Mouse (Mus musculus) fibroblast of lung, adult 2 months (primary cell): ENCODE results near the gene Tgfb1.

Experiments used
- DNase-seq: peaks from one replicate; pipeline ENCODE4 v3.0.0-alpha.2; 2011; ENCODE audit warnings: low read depth

Tgfb1 gene

DNA sequence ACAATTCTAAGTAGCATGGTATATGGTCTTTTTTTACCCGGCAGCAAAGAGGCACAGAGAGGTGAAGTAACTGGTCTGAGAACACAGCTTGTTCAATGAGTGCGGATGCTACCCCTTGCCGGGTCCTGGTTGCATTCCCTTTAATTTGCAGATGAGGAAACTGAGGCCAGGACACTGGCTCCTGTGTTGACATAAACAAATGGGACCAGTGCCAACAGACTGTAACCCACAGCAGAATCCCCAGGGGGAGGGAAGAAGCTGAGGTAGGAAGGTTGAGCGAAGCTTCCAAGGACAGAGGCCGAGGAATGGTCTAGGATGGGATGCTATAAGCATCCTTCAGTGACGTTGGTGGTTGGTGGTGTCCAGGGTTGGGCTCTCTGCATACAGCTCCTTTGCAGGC lies 11.4 kb upstream of the Tgfb1 start:
- no peak for DNase-seq

GRCm38 (mm10) chr7:25676085-25676781 lies 10.6 kb upstream of the Tgfb1 start:
- peak; percentile 78 for DNase-seq

- DNase-seq = no peak
These were observed 9.8 kb upstream of the Tgfb1 start for GRCm38 (mm10) chr7:25677013-25677412.

DNA sequence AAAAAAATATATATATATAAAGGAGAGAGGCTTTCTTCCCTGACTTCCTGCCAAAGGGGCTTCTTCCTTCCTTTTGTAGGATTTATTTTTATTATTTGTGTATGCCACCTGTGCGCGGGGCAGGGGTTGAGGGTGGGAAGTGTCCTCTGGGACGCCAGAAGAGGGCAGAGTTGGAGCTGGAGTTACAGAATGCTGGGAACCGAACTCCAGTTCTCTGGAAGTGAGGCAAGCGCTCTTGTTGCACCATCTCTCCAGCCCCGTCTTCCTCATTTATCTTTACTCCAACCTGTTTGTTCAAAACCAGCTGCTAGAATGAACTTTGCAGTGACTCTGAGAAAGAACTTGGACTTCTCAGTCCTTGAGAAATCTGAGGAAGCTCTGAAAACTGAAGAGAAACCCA lies 6.8 kb upstream of the Tgfb1 start:
- no peak for DNase-seq

DNA sequence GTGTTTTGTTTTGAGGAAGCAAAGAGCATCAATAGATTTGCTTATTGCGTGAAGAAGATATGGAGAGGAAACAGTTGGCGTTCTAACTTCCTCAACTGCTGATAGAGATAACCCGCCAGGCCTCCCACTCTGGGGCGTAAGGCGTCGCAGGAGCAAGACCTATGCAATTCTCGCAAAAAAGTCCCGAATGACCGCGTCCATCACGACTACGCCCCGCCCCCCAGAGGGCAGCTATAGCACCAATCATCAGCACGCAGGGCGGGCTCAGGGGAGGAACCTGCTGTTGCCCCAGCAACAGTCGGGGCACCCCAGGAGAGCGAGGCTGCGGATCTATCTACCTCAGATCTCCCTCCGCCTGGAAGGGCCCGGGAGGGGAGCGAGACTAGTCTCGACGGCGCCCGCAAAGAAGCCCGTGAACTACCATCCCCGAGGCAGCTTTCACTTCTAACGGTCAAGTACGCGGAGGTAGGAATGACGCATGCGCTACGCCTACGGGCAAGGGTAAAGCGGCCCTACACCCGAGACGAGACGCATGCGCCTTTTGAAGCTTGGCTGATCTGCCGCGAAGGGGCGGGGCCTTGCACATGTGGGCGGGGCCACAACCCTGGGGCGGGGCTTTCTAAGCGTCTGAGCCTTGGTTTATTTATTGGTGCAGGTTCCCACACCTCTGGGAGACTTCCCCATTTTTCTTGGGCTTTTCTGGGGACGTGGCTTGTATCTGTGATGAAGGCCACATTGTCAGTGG lies 6.1 kb upstream of the Tgfb1 start, which contains the start of gene B9d2:
B9d2 (plus strand) TSS at position 267 of the 745 bp plus-strand sequence.
- DNase-seq = peak; percentile 90

DNA sequence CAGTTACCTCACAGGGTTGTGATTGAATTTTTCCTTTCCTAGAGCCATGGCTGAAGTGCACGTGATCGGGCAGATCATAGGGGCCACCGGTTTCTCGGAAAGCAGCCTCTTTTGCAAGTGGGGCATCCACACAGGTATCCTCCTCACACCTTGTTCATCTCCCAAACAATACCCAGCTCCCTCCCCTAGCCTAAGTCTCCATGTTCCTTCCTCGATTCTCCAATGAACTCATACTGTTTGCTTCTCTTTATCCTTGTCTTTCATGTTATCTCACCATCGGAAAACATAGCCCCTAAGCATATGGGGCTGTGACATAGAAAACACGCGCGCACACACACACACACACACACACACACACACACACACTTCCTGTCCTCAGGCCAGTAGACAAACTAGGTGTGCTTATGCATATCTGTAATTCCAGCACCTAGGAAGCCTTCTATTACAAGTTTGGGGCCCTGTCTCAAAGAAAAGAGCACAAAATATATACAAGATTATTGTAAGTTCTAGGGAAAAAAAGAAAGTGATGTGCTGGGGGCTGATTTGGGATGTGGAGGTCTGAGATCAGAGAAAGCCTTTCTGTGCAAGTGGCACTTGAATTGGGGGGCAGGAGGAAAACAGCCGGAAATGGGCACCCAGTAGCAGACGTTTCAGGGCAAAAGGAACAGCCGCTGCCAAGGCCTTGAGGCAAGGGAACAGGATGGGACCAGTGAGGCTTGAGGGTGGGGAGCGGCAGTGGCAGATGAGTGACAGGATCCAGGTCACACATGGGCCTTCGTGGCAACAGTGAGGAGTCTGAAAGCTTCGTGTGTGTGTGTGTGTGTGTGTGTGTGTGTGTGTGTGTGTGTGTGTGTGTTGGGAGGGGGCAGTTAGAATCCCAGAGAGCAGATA lies 5.2 kb upstream of the Tgfb1 start:
- no peak for DNase-seq

DNA sequence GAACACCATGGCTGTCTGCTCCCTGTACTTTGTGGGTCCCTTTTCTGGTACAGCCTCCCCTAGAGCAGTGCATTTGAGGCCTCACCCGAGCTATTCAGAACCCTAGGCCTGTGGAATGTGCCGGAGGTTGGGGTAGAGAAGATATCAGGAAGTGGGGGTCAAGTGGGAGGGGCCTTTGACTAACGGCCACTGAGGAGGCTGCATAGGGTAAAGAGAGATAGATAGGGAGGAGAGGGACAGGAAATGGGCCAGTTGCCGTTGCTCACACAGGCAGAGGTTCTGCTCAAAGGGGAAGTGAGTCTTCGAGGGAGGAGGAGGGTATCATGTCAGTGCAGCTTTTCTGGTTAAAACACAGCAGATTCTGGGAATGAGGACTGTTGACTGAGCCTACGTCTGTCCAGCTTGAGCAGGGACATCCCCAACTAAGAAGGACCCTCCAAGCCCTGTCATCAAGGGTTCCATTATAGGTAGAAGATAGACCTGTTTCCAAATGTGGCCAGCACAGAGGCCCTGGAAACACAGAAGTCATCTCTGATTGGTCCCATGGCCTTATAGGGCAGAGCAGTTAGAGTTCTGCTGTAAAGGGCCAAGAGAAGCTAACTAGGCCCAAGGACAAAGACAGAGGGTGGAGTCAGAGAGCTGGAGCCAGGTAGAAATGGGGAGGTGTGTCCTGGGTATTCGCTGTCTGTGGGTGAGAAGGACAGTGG lies 3.2 kb upstream of the Tgfb1 start:
- DNase-seq = no peak

DNA sequence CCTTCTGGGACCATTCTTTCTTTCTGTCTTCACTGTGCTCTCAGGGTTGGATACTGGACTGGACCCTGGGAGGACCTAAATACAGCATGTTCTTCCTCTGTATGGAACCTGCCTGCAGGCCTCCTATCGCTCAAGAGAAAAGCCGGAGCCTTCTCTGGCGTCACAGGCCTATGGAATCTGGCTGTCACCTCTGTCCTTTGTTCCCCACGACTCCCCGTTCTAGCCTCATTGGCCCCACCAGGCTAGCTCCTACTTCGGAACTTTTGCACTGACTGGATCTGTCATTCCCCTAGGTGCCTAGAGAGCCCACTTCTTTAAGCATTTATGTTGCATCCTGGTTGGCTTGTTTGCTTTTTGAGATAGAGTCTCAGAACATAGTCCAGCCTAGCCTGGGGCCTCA lies 2.1 kb upstream of the Tgfb1 start:
- no peak for DNase-seq

GRCm38 (mm10) chr7:25685926-25686470 lies 804 bp upstream of the Tgfb1 start:
- DNase-seq = no peak

GRCm38 (mm10) chr7:25687811-25688401 lies 1.1 kb downstream of the Tgfb1 start:
- no peak for DNase-seq

DNA sequence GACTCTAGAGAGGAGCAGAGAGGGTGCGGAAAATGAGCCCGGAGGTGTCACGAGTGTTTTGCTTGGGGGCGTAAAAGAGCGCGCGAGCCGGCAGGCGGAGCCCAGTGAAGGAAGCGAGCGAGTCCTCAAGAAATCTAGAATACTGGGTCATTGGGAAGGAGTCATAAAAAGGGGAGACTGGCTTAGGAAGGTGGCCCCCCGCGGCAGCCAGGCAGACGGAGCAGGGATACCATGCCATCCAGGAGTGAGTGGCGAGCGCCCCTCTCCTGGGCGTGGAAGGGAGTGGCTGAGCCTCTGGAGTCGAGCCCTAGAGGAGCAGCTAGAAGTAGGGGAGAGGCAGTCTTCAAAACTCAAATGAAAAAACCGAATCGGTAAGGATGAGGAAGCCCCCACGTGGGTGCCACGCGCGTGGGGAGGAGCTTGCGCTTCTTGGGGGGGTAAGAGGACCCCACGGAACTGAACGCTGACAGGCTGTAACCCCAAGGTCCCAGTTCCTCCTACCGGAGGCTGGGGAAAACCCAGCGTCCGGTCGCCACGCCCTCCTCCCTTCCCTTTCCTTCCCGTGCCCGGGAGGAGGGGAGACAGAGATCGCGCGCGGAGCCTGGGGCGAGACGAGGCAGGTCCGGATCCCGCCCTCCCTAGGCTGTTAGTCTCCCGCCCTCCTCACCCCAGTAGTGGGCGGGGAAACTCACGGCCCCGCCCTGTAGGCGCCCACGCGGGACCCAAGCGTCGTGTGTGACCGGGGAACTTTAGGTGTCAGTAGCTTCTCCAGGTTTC lies 2.2 kb downstream of the Tgfb1 start:
- peak; percentile 69 for DNase-seq

GRCm38 (mm10) chr7:25689603-25690021 lies 2.8 kb downstream of the Tgfb1 start:
- DNase-seq = no peak

DNA sequence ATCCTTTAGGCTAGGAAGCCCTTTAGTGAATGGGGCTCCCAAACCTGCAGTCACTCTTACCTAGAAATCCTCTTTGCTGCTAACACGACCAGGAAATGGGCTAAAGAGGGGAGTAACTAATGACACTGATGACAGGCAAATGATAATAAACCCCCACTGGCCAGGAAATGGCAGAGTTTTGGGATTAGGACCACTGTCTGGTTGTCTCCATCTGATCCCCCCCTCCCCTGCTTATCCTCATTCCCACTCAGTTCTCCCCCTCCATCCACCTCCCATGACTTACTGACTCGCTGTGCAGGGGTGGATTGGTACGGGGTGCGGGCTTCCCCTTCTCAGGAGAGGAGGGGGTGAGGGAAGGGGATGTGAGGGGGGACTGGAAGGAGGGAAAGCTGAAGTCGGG lies 3.2 kb downstream of the Tgfb1 start:
- DNase-seq = no peak

DNA sequence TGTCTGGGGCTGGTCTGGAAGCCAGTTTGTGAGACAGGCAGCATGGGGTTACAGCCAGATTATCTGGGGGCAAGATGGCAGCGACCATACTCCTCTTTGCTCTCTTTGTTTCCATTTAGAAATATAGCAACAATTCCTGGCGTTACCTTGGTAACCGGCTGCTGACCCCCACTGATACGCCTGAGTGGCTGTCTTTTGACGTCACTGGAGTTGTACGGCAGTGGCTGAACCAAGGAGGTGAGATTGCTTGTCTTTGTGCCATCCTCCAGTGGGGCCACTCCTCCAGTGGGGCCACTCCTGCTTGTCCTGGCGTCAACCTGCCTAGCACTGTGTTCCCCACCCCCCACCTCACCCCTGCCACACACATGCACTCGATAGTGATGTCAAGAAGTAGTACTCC lies 7.3 kb downstream of the Tgfb1 start:
- no peak for DNase-seq

DNA sequence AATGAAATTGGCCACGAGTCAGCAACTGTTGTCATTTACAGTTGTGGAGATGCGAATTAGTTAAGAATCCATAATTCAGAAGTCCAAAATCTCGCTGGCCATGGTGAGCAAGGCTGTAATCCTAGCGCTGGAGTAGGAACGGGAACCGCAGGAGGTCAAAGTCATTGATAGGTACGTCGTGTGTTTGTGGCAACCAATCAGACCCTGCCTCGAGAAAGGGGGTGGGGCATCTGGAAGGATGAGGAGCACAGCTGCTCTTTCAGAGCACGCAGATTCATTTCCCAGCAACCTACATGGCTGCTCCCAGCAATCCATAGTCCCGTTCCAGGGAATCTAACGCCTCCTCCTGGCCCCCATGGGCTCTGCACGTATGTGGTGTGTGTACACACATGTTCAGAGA lies 13.0 kb downstream of the Tgfb1 start:
- no peak for DNase-seq

- DNase-seq = no peak
These were observed 13.9 kb downstream of the Tgfb1 start for GRCm38 (mm10) chr7:25700732-25701131.

GRCm38 (mm10) chr7:25702350-25702749 lies 15.5 kb downstream of the Tgfb1 start:
- DNase-seq = no peak

GRCm38 (mm10) chr7:25703793-25704494 lies 17.1 kb downstream of the Tgfb1 start:
- no peak for DNase-seq

DNA sequence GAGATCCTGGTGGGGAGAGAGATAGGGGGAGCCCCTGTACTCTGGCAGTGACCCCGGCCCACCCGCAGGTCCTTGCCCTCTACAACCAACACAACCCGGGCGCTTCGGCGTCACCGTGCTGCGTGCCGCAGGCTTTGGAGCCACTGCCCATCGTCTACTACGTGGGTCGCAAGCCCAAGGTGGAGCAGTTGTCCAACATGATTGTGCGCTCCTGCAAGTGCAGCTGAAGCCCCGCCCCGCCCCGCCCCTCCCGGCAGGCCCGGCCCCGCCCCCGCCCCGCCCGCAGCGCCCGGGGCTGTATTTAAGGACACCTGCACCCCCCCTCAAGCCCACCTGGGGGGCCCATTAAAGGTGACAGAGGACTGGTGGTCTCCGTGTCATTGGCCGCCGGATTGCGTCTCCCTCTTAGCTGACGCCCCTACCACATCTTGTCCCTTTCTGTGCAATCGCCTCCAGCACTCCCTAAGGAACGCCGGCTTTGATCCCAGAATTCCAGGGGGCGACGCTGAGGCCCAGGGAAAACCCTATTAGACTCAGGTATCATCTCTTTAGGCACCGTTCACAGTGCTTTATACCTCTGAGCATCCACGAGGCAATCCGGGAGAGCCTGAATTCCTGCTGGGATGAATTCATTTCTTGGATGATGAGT lies 18.0 kb downstream of the Tgfb1 start:
- DNase-seq = no peak
